Mouse (Mus musculus) heart, postnatal 25 days (tissue): ENCODE results near the gene Cdcp2. TPM values are rescaled to one million over a fixed set of nuclear protein-coding genes. Genes with fewer than 3 reads are reported as not detected.

Source experiments
- DNase-seq: peaks from one replicate; pipeline ENCODE4 v3.0.0; 2022; ENCODE audit warnings: low spot score
- intact Hi-C: fragments of 180-260 bp; cut with DNase I; formaldehyde crosslinking; loops from one replicate; pipeline ENCODE4 v1.15.1; 2025
- total RNA-seq, 2 experiments: library from RNA; stranded (reverse); gene quantifications; 2 replicates each; pipeline ENCODE4 v1.2.3; 2021

The Cdcp2 gene
- total RNA-seq, 2 experiments from 2014 or later = not detected

DNA sequence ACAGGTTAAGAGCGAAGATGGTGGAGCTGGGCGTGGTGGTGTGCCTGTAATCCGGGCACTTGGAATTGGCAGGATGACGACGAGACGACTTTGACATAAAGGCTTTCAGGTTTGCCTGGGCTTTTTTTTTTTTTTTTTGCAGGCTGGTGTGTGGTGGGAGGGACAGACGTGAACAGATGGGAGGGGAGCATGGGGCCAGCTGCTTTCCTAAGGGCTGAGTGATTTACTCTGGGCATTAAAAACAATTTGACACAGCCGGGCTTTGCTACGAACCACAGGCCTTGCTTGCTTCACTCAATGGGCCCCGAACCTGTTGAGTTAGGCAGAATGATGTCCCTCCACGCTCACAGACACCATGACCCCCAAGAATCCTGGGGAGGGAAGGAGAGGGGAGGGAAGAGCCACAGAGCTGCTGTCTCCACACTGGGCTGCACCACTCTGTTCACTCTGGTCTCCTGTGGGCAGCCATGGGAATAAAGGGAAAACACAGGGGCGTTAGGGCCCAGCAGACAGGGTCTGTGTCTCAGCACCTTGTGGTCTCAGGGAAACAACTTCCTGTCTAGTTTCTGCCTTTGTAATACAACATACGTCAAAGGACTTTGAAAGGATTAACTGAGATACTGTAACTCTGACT, 30.3 kb downstream of the Cdcp2 start:
- intact Hi-C loops = no loop called here
- no peak for DNase-seq

DNA sequence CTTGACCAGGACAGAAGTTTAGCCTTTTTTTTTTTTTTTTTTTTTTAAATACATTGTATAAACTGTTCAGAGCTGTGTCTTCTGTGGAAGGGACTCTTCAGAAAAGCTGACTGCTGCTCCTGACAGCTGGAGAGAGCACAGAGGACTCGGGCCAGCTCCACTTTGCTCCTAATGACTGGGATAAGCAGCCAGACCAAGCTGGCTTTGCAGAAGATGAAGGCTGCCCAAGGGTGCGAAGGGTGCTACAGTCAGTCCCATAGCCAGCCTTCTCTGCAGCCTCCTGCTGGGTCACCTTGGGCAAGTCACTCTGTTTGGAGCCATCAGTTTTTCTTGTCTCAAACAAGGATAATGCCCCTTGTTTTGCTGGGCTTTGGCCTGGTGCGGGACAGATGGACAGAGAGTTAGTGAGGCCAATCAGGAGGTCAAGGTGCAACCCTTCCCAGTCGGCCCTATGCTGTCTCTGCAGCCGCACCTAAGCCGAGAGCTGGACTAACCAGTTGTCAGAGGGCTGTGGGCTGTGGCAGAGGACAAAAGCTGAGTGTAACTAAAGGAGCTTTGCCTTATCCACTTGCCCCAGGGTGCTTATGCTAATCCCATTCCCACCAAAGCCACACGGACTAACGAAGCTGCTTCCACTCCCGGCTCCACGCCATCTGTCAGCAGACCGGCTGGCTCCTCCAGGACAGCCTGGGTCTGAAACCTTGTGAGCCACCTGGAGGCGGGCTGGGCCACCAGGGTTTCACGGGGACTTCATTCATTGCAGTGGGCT, 31.4 kb downstream of the Cdcp2 start:
- intact Hi-C loops = no loop called here
- no peak for DNase-seq

DNA sequence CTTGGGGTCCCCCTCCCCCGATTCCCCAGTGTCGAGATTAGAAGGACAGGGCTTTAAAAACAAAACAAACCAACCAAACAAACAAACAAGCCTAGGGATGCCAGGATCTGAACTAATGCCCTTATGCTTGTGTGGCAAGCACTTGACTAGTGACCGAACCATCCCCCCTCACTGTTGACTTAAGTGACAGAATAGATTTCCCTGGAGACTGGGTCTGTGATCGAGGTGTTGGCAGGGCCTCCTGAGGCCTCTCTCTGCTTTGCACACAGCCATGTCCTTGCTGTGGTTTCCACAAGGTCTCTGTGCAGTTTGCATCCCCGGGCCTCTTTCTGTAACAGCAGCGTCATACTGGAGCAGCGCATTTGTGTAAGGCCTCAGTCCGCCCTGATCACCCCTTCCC, 32.7 kb downstream of the Cdcp2 start:
- DNase-seq = no peak
- intact Hi-C loops = no loop called here

DNA sequence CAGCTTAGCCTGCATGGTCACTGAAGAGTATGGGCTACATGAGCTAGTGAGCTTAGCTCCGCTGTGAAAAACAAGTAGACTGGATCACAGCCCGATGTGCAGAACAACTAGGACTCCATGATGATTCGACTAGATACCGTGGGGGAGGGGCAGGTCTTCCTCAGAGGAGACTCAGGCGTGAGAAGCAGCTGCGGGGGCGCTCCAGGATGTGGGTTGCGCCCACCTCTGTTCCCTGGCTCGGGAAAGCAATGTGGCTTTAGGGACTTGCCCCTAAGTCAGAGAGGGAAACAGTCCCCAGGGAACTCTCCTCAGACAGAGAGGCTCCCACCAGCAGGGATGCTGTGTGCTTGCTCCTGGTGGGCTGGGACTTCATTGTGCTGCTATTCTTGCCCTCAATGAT, 33.8 kb downstream of the Cdcp2 start:
- intact Hi-C loops = no loop called here
- DNase-seq = no peak

DNA sequence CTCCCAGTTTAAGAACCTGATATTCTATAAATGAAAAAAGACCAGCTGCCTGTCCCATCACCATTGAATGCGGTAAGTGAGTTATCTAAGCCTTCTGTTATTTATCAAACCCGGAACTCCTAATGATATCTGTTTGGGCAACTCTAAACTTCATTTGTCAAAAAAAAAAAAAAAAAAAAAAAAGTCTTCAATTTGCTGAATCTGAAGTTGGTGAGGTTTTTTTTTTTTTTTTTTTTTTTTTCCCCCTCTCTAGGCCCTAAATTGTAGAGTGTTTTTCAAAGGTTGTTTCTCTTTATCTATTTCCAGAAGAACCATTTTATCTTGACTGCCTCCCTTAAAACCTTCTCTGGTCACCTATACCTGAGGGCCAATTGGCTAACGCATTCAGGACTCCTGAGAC, 38.2 kb downstream of the Cdcp2 start:
- intact Hi-C loops = no loop called here
- no peak for DNase-seq

DNA sequence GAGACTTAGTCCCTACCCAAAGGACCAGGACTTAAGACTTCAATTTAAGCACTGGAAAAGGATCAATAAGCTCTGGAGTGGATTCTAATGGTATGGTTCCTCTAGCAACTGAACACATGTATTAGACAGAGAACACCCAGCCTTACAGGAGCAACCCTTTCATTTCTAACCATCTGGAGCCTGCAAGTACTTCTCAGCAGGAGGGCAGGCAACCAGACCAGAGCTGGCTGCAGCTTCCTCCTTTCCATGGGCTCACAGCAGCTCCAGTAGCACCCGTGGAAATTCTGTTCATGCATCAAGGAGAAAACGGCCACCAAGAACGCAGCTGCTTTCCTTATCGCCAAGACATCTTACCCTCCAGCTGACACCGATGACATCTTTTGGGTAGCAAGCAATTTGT, 39.0 kb downstream of the Cdcp2 start:
- intact Hi-C loops = no loop called here
- no peak for DNase-seq

DNA sequence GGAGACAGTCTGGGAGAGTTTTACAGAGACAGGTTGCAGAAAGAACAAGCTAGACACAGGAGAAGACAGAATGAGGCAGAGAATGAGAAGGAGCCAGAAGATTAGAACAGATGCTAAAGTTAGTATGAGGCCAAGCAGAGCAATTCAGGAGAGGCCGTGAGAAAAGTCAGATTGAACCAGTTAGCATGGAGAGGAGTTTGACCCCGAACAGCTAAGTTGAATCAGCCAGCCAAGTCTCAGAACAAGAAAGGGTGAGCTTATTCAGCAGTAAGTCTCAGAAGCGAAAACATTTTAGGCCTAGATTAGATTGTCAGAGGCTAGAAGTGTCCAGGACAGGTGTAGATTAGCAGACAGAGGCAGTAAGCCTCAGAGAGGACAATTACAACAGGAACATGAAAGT, 39.8 kb downstream of the Cdcp2 start:
- no peak for DNase-seq
- intact Hi-C loops = no loop called here

DNA sequence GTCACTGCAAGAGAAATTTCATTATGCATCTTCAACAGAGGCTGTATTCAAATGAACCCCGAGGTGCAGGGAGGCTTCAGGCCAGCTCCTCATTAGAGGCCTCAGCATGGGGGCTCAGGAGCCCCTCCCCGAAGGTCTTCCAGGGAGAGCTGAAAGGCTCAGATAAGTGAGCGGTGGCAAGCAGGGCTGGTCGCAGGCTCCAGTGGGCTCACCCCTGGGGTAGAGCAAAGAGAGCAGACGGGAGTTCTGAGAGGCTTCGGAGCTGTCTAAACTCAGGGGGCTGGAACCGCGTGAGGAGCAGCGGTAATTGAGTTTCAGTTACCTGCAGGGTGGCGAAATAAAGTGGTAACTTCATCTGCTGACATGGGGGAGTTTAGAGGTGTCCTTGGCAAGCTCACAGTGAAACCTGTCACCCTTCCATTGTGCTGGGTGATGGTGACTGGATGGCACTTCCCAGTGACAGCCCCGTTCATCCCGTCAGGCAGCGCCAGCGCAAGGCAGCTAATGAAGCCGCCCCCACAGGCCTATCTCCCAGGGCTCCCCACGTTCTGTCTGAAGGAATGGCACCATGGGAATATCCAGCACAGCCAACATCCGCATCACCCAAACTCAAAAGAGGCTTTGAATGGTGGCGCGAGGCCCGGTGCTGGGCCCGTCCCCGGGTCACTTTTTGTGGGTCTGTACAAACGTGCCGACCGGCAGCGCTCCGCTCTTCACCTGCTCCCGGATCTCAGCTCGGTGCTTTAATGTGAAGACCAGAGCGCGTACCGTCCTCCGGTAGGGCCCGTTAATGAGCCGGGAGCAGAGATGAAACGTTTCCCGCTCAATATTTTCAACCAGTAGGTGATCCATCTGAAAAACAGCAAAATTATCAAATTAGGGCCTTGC, 42.5 kb downstream of the Cdcp2 start:
- intact Hi-C loops = no loop called here
- DNase-seq = no peak

DNA sequence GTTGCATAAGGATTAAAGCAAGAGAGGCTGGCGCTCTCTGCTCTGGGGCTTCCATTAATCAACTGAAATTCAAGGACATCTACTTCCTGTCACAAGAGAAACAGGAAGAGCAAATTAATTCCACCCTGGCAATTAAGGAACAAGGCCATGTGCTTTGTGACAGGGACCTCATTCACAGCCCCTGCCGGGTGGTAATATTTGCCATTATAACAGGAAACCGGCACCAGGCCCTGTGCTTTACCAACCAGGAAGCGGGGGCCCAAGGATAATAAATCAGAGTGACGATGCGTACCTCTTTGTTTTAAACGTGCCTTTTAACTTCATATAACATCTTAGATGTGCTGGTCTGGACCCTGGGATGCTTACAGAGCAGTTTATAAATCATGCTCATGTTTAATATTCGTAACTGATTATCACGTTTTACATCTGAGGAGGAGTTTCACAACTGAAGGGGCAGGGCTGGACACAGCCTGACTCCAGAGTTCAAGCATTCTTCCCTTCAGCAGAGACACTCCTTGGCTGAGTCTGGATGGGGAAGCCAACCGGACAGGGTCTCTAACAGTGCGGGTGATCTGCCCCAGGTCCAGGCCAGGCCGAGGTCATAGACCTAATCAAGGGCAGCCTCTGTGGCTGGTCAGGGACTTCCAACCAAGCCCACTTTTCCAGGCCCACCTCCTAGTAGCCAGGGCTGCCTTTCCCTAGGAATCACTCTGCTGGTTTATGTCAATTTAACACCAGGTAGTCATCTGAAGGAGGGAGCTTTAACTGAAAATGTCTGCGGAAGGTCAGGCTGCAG, 43.3 kb downstream of the Cdcp2 start:
- intact Hi-C loops = no loop called here
- DNase-seq = no peak

DNA sequence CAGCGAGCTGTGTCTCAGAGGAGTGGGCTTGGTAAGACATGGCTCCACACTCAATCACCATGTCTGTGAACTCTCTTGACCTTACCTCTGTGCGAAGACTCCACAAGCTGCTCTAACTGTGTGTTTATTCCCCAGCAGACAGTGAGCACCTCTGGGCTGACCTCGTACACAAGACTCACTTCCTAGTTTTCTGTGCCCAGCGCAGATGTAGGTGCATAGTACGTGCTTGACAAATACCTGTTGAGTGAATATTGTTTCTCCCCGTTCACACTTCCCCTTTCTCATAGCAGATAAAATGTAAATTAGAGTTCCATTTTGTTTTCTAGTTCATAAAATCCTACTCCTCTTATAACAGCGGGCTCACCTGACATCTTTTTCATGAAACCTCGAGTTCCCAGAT, 46.8 kb downstream of the Cdcp2 start:
- intact Hi-C loops = no loop called here
- DNase-seq = no peak

DNA sequence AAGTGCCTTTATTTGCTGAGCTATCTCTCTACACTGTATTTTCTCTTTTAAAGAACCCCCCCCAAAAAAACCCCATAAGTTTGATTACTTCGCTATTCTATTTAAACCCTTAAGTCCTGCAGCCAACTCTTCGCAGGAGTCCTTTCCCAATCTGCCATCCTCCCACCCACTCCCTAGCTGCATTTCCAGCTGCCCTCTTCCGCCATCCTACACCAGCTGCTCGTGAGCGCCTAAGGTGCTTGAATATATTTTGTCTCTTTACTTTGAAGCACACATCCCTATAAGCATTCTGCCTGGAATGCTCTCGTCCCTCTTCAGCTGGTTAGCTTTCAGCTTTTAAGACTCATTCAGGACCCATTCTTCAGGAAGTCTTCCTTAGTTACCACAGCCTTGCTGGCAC, 54.3 kb downstream of the Cdcp2 start:
- intact Hi-C loops = no loop called here
- no peak for DNase-seq

DNA sequence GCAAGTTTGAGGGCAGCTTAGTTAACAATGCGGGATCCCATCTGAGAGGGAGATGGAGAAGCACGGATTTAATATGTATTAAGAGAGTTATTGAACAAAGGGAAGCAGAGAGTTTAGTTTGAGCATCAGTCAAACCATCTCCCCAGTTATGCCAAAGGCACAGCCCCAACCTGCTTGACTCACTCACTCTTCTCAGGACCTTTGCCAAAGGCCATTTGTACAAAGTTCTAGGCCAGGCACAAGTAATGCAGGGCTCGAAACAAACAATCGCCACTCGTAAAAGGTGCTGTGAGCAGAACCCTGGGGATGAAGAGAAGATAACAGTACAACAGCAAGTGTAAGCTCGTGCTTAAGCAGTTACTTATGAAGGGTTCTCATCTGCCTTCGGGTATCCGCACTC, 55.9 kb downstream of the Cdcp2 start:
- no peak for DNase-seq
- intact Hi-C loops = no loop called here

DNA sequence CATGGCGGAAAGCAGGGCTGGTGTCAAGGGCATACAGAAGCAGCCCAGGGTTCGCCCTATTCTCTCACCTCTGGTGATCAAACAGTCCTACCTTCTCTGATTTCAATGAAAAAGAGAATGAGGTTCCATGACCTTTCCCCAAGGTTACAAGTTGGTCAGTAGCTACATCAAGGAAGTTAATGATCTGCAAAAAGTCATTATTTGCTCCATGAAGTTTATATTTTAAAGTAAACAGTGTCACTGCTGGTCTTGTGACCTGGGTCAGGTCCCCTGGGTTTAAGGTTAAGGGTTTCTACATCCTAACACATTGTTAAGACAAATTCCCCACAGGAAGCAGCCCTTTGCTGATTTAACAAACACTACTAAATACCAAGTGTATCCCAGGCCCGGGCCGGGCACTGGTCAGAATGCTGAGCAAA, 60.3 kb downstream of the Cdcp2 start:
- DNase-seq = no peak

DNA sequence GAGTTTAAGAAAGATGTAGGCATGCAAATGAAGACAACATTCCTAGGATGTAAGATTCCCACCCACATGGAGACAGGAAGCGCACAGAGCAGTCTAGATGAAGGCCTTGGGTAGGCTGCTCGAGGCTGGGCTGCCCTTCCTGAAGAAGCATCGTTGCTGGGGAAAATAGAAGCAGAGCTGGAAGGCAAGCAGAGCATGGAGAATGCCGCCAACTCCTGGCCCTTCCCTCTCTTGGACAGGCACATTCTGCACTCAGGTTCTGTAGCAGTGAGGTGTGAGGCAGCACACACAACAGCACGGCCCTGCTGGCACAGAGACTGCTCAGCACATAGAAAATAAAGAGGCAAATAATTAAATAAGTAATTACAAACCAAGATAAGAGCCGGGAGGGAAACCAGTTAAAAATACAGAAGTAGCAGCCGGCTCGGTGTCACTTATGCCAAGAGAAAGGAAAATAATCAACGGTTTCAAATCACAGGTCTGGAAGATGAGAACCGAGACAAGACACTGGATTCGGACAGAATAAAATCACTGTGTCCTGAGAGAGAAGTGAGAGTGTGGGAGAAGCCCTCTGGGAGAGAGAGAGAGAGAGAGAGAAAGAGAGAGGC, 62.6 kb downstream of the Cdcp2 start:
- DNase-seq = no peak
- intact Hi-C loops = no loop called here

More for the DNA sequence above, 60.3 kb downstream of the Cdcp2 start:
- intact Hi-C loops = no loop called here

DNA sequence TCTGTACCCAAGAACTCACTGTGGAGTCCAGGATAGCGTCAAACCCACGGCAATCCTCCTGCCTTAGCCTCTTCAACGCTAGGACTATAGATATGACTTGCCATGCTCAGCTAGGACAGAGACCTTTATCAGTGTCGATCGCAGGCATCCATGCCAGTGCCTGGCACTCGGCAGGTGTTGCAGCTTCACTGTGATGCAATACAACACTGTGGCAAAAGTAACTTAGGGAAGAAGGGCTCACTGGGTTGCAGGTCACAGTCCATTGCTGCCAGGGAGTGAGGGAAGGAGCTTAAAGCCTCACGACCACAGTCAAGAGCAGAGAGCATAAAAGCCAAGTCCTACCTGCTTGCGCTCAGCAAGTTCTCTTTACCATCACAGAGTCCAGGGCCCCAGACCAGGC, 63.5 kb downstream of the Cdcp2 start:
- intact Hi-C loops = loop anchor here (5.0 kb wide), 4 partner anchors 93 to 548 kb away; partner anchors contain the start of genes Cyb5rl, Mrpl37 and Ssbp3
- no peak for DNase-seq

Other genes starting within 250 kb of the Cdcp2 start
- 10 to 100 TPM; 41.6 to 45.0 TPM for gene Ssbp3, start 186.2 kb upstream of the Cdcp2 start, total RNA-seq
- gene Mrpl37, start 30.0 kb upstream of the Cdcp2 start, total RNA-seq = 100 to 1,000 TPM; 110 to 111 TPM
- gene Cyb5rl, start 29.9 kb upstream of the Cdcp2 start, total RNA-seq = 10 to 100 TPM; 14.2 to 17.8 TPM
- gene Tmem59, start 81.5 kb downstream of the Cdcp2 start, total RNA-seq = 100 to 1,000 TPM; 114 to 137 TPM
- gene Tceanc2, start 82.2 kb downstream of the Cdcp2 start, total RNA-seq = 10 to 100 TPM; 10.7 to 14.2 TPM
- gene Ldlrad1, start 112.3 kb downstream of the Cdcp2 start, total RNA-seq = not detected
- gene Lrrc42, start 156.6 kb downstream of the Cdcp2 start, total RNA-seq = 10 to 100 TPM; 10.7 to 13.3 TPM
- 10 to 100 TPM; 10.5 to 13.0 TPM for gene Hspb11, start 156.7 kb downstream of the Cdcp2 start, total RNA-seq
- not detected for gene Dio1, start 210.3 kb downstream of the Cdcp2 start, total RNA-seq
- gene Yipf1, start 217.5 kb downstream of the Cdcp2 start, total RNA-seq = 10 to 100 TPM; 20.7 to 22.3 TPM